Mouse (Mus musculus) forebrain, postnatal 0 days (tissue): ENCODE results near the gene Tshz2. TPM values are rescaled to one million over a fixed set of nuclear protein-coding genes. Genes with fewer than 3 reads are reported as not detected.

Source experiments
- ATAC-seq: fragments of 200-750 bp; cut with Nextera tagmentation; 2 replicates; pipeline ENCODE4 v1.8.0; 2017; ENCODE audit warnings: mild to moderate bottlenecking, moderate library complexity
- DNase-seq: peaks from one replicate; pipeline ENCODE4 v3.0.0-alpha.2; 2015
- H3K27ac ChIP-seq: fragments of 300-500 bp; sonication (generic); 2 replicates; pipeline ENCODE4 v1.5.1; 2014; ENCODE audit warnings: low read depth, mild to moderate bottlenecking, antibody characterized with exemption, low read length, moderate library complexity, mixed read lengths
- H3K27me3 ChIP-seq: fragments of 300-500 bp; sonication (generic); 2 replicates; pipeline ENCODE4 v1.6.1; 2014; ENCODE audit warnings: mild to moderate bottlenecking, low read length, mixed read lengths; ENCODE audit not compliant: insufficient read depth
- H3K36me3 ChIP-seq: fragments of 300-500 bp; sonication (generic); 2 replicates; pipeline ENCODE4 v1.6.1; 2014; ENCODE audit warnings: mild to moderate bottlenecking, moderate library complexity; ENCODE audit not compliant: insufficient read depth
- H3K4me1 ChIP-seq: fragments of 300-500 bp; sonication (generic); 2 replicates; pipeline ENCODE4 v1.6.1; 2014; ENCODE audit warnings: antibody characterized with exemption; ENCODE audit not compliant: insufficient read depth
- H3K4me2 ChIP-seq: fragments of 300-500 bp; sonication (generic); 2 replicates; pipeline ENCODE4 v1.6.1; 2014; ENCODE audit warnings: low read depth, mild to moderate bottlenecking, moderate library complexity
- H3K4me3 ChIP-seq: fragments of 300-500 bp; sonication (generic); 2 replicates; pipeline ENCODE4 v1.5.1; 2014; ENCODE audit warnings: low read depth, low read length, mixed read lengths
- H3K9ac ChIP-seq: fragments of 300-500 bp; sonication (generic); 2 replicates; pipeline ENCODE4 v1.6.1; 2014; ENCODE audit warnings: mild to moderate bottlenecking
- H3K9me3 ChIP-seq: fragments of 300-500 bp; sonication (generic); 2 replicates; pipeline ENCODE4 v1.6.1; 2016; ENCODE audit warnings: low read length
- CTCF ChIP-seq: sonication (generic); IDR thresholded peaks from 2 replicates; pipeline ENCODE4 v1.5.1; 2016; ENCODE audit warnings: antibody characterized with exemption, control low read depth, low read depth
- WGBS: fragments of 180-500 bp; shearing (Covaris S2); extraction: QIAGEN DNeasy Blood & Tissue Kit; methylation state at CpG from one replicate; pipeline ENCODE4 v1.1.7; 2014; 5-methylcytosine and 5-hydroxymethylcytosine counted together
- polyA plus RNA-seq: library from polyadenylated mRNA; unstranded; fragments of >200 nt; fragmentation: Nextera tagmentation; extraction: Ambion mirVana; gene quantifications from 2 replicates; pipeline ENCODE4 v1.2.1, GENCODE M21; 2015
- total RNA-seq: library from RNA; depleted of rRNA; stranded (reverse); fragments of >200 nt; gene quantifications from 2 replicates; pipeline ENCODE4 v1.2.3, GENCODE M21; 2014

The Tshz2 gene
- total and polyA plus RNA-seq, 2 experiments from 2014 or later, result 19.7 to 29.2 TPM

DNA sequence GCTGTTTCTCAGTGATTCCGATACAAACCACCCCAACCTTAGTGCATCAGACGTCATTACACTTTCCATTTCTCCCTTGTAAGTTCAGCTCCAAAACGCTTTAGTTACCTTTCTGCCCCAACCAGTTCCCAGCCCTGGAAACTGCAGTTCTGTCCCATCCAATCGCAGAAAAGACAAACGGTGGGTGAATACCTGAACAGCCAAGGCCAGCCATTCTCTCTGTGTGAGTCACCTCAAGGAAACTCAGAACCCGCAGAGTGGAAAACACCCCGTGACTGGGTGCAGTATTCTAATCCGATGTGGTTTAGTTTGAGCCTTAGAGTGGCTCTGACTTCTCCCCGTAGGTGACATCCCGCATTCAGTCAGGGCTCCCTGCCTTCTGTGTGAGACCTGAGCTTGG lies 43.1 kb upstream of the Tshz2 start:
- no peaks in the 10 kb centered on the region for H3K36me3 ChIP-seq
- TF ChIP-seq CTCF, result no peak
- no peaks in the 10 kb centered on the region for H3K27me3 ChIP-seq
- H3K9me3 ChIP-seq, result no peaks in the 10 kb centered on the region
- H3K9ac ChIP-seq, result no peak overlapping the region
- H3K4me1 ChIP-seq, result no peaks in the 10 kb centered on the region
- 94% methylated on average over 10 of the region's 10 CpGs for WGBS
- DNase-seq, result no peak
- no peak overlapping the region for H3K27ac ChIP-seq
- no peak overlapping the region for H3K4me2 ChIP-seq
- H3K4me3 ChIP-seq, result no peak overlapping the region
- no peak for ATAC-seq

DNA sequence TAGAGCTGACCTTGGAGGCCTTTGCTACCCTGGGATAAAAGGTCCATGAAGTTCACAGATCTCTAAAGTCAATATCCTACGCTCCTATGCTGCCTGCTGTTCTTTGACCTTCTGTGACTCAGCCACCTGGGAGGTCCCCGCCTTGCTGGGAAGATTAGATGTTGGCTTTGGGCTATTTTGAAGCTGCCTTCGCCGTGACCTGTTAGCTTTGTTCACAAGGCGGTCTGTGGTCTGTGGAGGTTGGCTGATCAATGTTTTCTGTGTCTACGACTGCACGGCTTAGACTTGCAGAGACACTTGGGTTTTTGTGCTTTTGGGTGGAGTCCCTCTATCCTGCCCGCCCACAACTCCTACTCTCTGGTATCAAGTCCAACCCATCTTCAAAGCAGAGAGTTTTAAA lies 42.4 kb upstream of the Tshz2 start:
- DNase-seq (no peak), ATAC-seq (no peak)
- no peaks in the 10 kb centered on the region for H3K4me1 ChIP-seq
- no peak overlapping the region for H3K27ac ChIP-seq
- H3K9ac ChIP-seq, result no peak overlapping the region
- 90% methylated on average over 8 of the region's 8 CpGs for WGBS
- no peak overlapping the region for H3K4me3 ChIP-seq
- TF ChIP-seq CTCF, result no peak
- H3K27me3 ChIP-seq, result no peaks in the 10 kb centered on the region
- no peaks in the 10 kb centered on the region for H3K36me3 ChIP-seq
- H3K9me3 ChIP-seq, result no peaks in the 10 kb centered on the region
- no peak overlapping the region for H3K4me2 ChIP-seq

DNA sequence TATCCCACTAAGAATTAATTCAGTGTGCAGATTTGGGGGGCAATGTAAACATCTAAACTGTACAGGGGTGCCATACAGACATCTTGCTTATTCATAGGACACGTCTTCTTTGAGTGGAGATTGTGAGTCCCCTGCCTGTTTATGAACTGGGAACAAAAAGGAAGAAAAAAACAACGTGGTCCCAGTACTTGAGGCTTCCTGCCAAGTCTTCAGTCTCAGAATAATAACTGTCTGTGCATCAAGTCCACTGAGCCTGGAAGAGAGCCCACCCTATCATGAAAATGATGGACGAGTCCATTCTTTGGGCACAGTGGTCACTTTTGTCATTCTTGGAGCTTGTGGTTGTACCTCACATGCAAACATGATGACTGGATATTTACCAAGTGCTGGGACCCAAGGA lies 39.1 kb upstream of the Tshz2 start:
- Histone ChIP-seq H3K27ac (no peak overlapping the region), H3K9ac (no peak overlapping the region)
- WGBS, result 27% methylated on average over 3 of the region's 3 CpGs

DNA sequence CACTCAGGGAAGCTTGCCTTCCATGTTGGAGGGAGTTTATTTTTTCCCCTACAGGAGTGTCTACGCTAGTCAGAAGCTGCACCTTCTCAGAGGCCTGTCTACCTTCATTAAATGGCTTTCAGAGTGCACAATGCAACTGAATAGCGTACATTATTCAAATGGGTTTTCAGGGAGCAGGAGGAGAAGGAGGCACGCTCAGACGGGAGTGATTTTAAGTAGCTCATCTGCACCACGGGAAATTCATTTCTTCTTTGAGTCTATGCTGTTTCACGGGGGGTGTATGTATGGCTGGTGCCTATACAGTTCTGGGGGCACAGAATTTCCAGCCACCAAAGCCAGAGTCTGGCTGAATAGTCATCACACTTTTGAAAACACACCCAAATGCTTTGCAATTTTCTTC lies 35.5 kb upstream of the Tshz2 start:
- Histone ChIP-seq H3K4me1 (peaks cover 20% of the 10 kb centered on the region; the same call in 1 of the 2 replicates), H3K9ac (no peak overlapping the region), H3K4me3 (no peak overlapping the region), H3K36me3 (no peaks in the 10 kb centered on the region), H3K4me2 (no peak overlapping the region), H3K9me3 (no peaks in the 10 kb centered on the region), H3K27me3 (no peaks in the 10 kb centered on the region), H3K27ac (no peak overlapping the region)
- WGBS, result 25% methylated on average over 6 of the region's 6 CpGs
- no peak for TF ChIP-seq CTCF
- DNase-seq (no peak), ATAC-seq (peak; percentile 47; the same call in 1 of the 2 replicates)

More for the DNA sequence above, 39.1 kb upstream of the Tshz2 start:
- DNase-seq (no peak), ATAC-seq (no peak)
- H3K4me1 ChIP-seq, result peaks cover 4% of the 10 kb centered on the region; the same call in 1 of the 2 replicates
- H3K27me3 ChIP-seq, result no peaks in the 10 kb centered on the region
- no peak for TF ChIP-seq CTCF
- no peak overlapping the region for H3K4me3 ChIP-seq
- no peaks in the 10 kb centered on the region for H3K9me3 ChIP-seq
- no peaks in the 10 kb centered on the region for H3K36me3 ChIP-seq
- H3K4me2 ChIP-seq, result no peak overlapping the region

DNA sequence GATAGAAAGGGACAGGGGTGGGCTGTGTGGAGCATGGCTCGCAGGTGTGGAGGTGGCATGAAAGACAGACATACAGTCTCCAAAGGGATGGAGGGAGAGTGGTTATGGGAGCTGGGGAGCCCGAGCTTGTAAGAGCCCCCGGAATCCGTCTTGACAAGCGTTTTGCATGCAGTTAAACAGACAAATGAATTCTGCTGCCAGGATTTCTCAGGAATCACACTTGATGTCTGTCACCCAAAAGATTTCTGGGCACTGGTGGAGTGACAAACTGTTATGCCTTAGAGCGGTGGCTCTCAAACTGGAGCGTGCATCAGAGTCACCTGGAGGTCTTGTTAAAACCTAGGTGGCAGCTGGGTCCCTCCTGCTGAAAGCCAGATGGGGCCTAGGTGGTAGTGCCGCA lies 34.8 kb upstream of the Tshz2 start:
- H3K4me1 ChIP-seq, result peaks cover 20% of the 10 kb centered on the region; the same call in 1 of the 2 replicates

DNA sequence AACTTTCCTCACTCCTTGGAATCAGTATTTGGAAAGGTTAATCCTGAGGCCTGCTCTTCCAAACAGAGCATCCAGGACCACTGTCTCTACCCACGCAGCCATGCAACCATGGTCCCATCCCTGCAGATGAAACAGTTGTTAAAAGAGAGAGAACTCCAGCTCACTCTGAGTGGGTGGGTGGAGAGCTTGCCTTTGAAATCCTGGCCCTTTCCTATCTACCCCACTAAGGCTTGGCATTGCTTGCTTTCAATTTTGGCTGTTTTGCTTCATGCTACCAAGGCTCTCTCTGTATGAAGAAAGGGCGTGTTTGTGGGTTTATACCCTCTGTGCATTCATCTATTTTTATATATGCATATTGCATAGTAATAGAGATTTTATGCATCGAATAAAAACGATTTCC lies 33.2 kb upstream of the Tshz2 start:
- DNase-seq (no peak), ATAC-seq (peak; percentile 25; the same call in 1 of the 2 replicates)
- Histone ChIP-seq H3K4me3 (no peak overlapping the region), H3K4me2 (no peak overlapping the region), H3K27me3 (no peaks in the 10 kb centered on the region), H3K4me1 (peaks cover 20% of the 10 kb centered on the region; the same call in 1 of the 2 replicates), H3K9ac (no peak overlapping the region), H3K27ac (no peak overlapping the region), H3K9me3 (no peaks in the 10 kb centered on the region), H3K36me3 (no peaks in the 10 kb centered on the region)
- no peak for TF ChIP-seq CTCF
- WGBS, result 62% methylated on average over 4 of the region's 4 CpGs

More for the DNA sequence above, 34.8 kb upstream of the Tshz2 start:
- no peak overlapping the region for H3K9ac ChIP-seq
- DNase-seq (no peak), ATAC-seq (no peak)
- H3K27ac ChIP-seq, result no peak overlapping the region; the same call in 1 of the 2 replicates
- no peak for TF ChIP-seq CTCF
- H3K27me3 ChIP-seq, result no peaks in the 10 kb centered on the region
- no peaks in the 10 kb centered on the region for H3K36me3 ChIP-seq
- H3K4me3 ChIP-seq, result no peak overlapping the region
- H3K4me2 ChIP-seq, result no peak overlapping the region
- 48% methylated on average over 8 of the region's 8 CpGs for WGBS
- no peaks in the 10 kb centered on the region for H3K9me3 ChIP-seq

DNA sequence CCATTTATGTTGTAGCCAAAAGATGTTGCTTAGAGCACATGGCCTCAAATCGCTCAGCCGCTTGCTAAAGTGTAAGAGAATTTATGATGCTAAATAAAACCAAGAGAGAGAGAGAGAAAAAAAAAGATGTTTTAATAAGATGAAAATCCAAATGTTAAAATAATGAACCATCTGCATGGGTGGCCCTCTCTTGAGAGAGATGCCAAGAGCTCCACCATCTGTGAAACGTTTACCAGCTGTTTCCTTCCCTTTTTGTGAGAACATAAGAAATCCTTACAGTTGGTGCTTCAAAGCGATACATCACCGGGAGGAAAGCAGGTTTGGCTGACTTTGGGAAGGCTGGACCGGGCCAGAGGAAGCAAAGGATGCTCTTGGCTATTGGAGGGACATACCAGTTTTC lies 32.6 kb upstream of the Tshz2 start:
- peak; percentile 55 for ATAC-seq
- peak; percentile 87 for DNase-seq
- Histone ChIP-seq H3K9me3 (no peaks in the 10 kb centered on the region), H3K9ac (no peak overlapping the region), H3K36me3 (no peaks in the 10 kb centered on the region), H3K4me3 (no peak overlapping the region), H3K27me3 (no peaks in the 10 kb centered on the region), H3K27ac (no peak overlapping the region), H3K4me2 (no peak overlapping the region), H3K4me1 (peaks cover 20% of the 10 kb centered on the region; the same call in 1 of the 2 replicates)
- TF ChIP-seq CTCF, result no peak
- 41% methylated on average over 6 of the region's 6 CpGs for WGBS
